Mouse (Mus musculus): Measurements from ENCODE around the gene Abcc4.
"Not testable (repeated sequence)": the region's sequence is repeated elsewhere in the genome, so short reads cannot be mapped to it uniquely, and the experiment has no call there.

Abcc4 gene

GRCm38 (mm10) chr14:118582333-118582941, 123.6 kb downstream of the Abcc4 start:
- DNase-seq (ENCODE audit: extremely low spot score, low read depth, low spot score), result no peak

DNA sequence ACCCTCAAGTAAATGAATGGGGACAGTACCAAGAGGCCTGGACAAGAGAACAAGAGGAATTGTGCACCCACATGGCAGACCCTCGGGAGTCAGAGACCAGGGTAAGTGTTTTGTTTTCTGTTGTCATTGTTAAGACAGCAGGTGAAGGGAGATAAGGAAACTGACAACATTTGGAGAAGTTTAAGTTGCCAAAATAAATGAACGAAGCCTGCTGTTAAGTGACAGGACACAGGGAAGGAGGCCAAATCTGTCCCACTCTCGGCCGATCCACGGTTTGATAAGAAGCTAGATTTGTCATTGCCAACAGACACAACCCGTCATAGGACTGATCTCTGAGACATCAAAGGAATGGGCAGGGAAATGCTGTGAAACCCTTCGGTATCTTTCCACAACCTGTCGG, 124.3 kb downstream of the Abcc4 start:
- no peak for DNase-seq (ENCODE audit: extremely low spot score, low read depth, low spot score)

DNA sequence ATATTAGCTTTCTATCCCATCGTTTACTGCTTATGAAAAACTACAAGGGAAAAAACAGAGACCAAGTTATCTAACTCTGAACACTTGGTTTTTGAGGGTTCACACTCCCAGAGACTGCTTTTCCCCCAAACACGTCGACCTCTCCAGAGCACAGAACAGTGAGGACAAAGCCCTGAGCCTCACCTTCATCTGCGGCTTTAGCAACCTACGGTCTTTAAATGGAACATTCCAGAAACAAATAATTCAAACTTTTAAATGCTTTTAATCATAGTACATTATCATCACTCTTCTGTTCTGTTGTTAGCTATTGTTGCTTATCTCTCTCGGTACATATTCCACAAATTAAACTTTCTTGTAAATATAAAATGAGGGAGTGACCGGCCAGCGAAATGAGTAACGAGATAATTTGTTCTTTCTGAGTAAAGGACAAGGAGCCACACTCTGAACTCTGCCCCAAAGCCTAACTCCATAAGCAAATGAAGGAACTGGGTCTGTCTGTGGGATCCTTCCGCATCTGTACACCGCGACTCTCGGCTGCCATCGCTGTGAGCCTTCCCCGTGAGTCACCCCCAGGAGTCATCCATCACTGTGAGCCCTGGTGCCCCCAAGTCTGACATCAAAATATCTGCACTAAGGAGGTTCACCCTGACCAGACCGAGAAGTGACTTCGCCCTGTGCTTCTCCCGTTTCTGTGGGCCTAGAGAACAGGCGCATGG, 126.8 kb downstream of the Abcc4 start:
- no peak for DNase-seq (ENCODE audit: extremely low spot score, low read depth, low spot score)

DNA sequence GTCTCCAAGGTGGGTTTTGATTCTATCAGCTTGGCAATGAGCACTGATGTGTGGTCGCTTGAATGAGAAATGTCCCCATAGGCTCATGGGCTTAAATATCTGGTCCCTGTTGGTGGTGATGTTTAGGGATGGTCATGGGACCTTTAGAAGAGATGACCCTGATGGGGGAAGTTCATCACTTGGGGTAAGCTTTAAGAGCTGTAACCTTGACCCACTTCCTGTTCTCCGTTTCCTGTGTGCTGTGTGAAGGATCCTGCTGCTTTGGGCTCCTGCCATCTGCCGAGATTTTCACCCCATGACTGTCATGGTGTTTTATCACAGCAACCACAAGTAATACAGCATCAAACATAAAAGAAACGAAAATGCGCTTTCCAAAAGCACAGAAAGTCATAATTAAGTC, 128.1 kb downstream of the Abcc4 start:
- DNase-seq (ENCODE audit: extremely low spot score, low read depth, low spot score), result no peak

DNA sequence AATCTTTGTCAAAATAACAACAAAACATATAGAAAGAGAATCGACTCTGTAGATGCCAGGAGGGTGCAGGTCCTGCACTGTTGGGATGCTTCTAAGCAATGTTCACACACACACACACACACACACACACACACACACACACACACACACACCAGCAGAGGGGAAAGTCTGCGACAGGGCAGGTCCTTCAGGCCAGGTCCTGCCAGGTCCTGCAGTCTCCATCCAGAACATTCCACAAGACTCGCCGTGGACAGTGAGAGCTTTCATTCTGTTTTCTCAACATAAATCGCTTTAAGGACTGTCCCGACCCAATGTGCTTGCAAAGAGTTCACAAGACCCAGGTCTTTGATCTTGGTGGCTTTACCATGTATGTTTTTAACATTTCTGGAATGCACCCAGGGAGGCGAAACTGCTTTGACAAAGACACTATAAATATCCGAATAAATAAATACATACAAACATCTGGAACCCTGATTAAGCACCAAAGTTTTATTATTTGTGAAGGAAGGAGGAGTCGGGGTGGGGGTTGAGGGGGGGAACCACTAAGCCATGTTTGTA, 133.3 kb downstream of the Abcc4 start:
- no peak for DNase-seq (ENCODE audit: extremely low spot score, low read depth, low spot score)

- no peak for DNase-seq (ENCODE audit: extremely low spot score, low read depth, low spot score)
Observed at GRCm38 (mm10) chr14:118569586-118569985, 136.4 kb downstream of the Abcc4 start.

- DNase-seq (ENCODE audit: extremely low spot score, low read depth, low spot score), result no peak
Observed at GRCm38 (mm10) chr14:118568116-118568673, 137.8 kb downstream of the Abcc4 start.

DNA sequence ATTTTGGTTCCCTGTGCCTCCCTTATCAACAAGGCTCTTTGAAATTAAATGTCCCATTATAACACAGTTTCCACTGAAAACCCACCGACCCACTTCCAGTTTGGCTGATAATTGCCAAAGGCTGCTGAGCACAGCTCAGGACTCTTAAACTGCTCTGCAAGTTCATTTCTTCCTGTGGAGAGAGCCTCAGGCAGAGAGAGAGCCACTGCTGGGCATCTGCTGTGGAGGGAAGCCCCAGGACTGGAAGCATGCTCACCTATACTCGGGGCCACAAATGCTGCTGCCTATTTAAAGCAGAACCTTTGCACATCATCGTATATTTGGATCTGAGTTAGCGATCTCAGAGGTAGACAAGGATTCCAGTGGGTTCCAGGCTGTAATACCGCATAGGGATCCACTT, 139.2 kb downstream of the Abcc4 start:
- DNase-seq (ENCODE audit: extremely low spot score, low read depth, low spot score), result no peak

- DNase-seq (ENCODE audit: extremely low spot score, low read depth, low spot score), result no peak
Observed at GRCm38 (mm10) chr14:118566214-118566688, 139.8 kb downstream of the Abcc4 start.

DNA sequence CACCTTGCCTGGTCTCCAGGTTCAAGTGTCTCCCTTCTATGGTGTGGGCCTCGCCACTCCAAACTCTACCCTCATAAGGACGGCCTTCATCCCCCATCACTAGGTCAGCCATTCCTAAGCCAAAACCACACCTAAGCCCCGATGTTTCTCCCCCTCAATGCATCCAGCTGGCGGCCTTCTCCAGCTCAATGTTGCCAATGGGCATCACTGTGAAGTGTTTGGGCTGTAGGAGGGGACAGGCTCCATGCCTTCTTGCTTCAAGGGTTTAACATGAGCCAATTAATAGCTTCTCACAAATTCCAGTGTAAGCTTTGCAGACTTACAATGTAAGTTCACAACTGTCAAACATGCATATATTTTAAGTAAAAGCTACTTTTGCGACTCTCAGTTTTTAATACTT, 140.3 kb downstream of the Abcc4 start:
- DNase-seq (ENCODE audit: extremely low spot score, low read depth, low spot score), result no peak

- no peak for DNase-seq (ENCODE audit: extremely low spot score, low read depth, low spot score)
Observed at GRCm38 (mm10) chr14:118563570-118563969, 142.4 kb downstream of the Abcc4 start.

GRCm38 (mm10) chr14:118552901-118553475, 153.0 kb downstream of the Abcc4 start:
- DNase-seq (ENCODE audit: extremely low spot score, low read depth, low spot score), result no peak

DNA sequence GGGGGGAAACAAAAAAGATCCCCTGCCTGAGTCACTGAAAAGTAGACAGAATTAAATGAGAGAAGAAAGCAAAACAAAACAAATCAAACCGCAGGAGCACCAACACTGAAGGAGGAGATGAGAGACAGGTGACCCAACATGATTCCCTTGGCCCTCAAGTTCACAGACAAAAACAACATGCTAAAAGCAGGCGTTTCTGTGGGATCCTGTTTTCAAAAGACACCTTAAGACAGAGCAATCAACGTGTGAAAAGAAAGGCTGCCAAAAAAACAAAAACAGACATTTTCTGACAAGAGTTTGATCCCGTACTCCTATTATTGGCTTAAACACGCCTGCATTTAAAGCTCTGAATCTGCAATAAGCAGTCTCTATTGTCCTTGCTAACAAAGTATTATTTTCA, 153.6 kb downstream of the Abcc4 start:
- no peak for DNase-seq (ENCODE audit: extremely low spot score, low read depth, low spot score)

GRCm38 (mm10) chr14:118551725-118552285, 154.2 kb downstream of the Abcc4 start:
- DNase-seq (ENCODE audit: extremely low spot score, low read depth, low spot score), result no peak

- no peak for DNase-seq (ENCODE audit: extremely low spot score, low read depth, low spot score)
Observed at GRCm38 (mm10) chr14:118551061-118551724, 154.8 kb downstream of the Abcc4 start.

DNA sequence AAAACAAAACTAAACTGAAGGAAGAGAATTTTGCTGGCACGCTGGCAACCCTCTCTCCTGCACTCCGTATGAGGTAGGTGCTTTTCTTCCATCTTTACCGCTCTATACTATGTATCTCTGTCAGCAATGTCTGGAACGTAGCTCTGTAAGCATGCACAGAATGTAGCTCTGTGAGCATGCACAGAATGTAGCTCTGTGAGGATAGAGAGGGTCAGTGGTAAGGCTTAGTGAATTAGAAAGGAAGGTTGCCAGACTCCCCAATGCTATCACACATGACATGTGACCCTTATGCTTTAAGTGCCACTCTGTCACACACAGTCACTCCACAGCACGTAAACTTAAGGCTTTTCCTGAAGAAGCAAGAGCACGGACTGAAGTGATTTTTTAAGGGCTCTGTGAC, 161.5 kb downstream of the Abcc4 start:
- no peak for DNase-seq (ENCODE audit: extremely low spot score, low read depth, low spot score)

DNA sequence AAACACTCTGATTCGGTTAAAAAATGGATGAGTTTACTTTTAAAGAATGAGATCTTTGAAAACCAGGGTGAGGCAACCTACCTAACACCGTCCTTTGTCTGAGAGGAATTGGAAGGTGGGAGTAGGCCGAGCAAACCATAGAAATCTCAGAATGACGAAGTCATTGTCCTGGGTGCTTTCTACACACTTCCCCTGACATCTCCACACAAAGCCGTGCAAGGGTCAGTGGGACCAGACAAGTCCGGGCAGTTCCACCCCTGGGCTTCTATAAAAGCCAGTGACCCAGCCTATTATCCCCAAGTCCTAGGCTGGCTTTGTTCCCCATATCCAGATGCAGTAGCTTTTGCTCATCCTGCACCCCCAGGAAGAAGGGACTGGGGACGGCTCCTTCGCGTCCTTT, 163.1 kb downstream of the Abcc4 start:
- no peak for DNase-seq (ENCODE audit: extremely low spot score, low read depth, low spot score)

DNA sequence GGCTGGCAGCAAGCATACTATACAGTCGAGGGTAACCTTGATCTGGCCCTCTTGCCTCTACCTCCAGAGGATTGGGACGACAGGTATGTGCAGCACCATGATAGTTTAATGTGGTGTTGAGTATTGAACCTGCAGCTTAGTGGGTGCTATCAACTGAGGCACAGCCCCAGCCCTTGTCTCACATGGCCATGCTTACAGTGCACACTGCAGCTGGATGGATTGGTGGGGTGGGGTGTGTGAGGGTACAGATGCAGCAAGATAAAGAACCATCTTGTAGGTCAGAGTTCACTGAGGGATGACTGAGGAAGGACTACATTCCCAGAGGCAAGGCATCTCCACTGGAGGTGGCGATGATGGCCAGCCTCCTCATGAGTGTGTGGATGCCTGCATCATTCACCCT, 174.5 kb downstream of the Abcc4 start:
- no peak for DNase-seq (ENCODE audit: extremely low spot score, low read depth, low spot score)

- no peak for DNase-seq (ENCODE audit: extremely low spot score, low read depth, low spot score)
Observed at GRCm38 (mm10) chr14:118514280-118515031, 191.6 kb downstream of the Abcc4 start.

DNA sequence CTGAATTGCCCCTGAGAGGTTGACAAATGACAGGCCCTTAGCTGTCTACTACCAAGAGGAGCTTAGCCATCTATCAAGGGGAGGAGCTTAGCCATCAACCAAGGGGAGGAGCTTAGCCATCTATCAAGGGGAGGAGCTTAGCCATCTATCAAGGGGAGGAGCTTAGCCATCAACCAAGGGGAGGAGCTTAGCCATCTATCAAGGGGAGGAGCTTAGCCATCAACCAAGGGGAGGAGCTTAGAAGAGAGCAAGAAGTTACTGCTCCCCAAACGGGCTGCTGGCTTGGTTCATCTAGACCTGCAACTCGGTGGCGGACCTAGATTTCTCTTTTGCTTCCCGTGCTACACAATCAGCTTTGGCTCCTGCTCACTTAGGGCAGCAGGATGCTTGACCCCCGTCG, 194.3 kb downstream of the Abcc4 start:
- not testable (repeated sequence) for DNase-seq (ENCODE audit: extremely low spot score, low read depth, low spot score)
